Mouse (Mus musculus) megakaryocyte, embryonic 14.5 days (primary cell): ENCODE results near the gene Tymp. TPM values are rescaled to one million over a fixed set of nuclear protein-coding genes. Genes with fewer than 3 reads are reported as not detected.
A peak's percentile ranks its signal among the peaks of the same experiment; 100 is the strongest.

Source experiments
- H3K27me3 ChIP-seq: replicated peaks from 2 replicates; pipeline ENCODE3; 2012; ENCODE audit warnings: inconsistent platforms
- H3K36me3 ChIP-seq: replicated peaks from 2 replicates; pipeline ENCODE3; 2012; ENCODE audit warnings: low read length, inconsistent platforms, mixed read lengths
- H3K4me1 ChIP-seq: 2 replicates; pipeline ENCODE4 v1.6.1; 2012; ENCODE audit warnings: inconsistent platforms
- H3K4me3 ChIP-seq: replicated peaks from 2 replicates; pipeline ENCODE3; 2012; ENCODE audit warnings: moderate library complexity, mild to moderate bottlenecking, inconsistent platforms
- H3K9me3 ChIP-seq: 2 replicates; pipeline ENCODE4 v1.6.1; 2012; ENCODE audit warnings: inconsistent platforms
- FLI1 ChIP-seq: IDR thresholded peaks from 2 replicates; pipeline ENCODE4 v1.6.1; 2012; ENCODE audit warnings: low read length, inconsistent platforms, mixed read lengths
- GATA1 ChIP-seq: IDR thresholded peaks from 3 replicates; pipeline ENCODE4 v1.6.1; 2012; ENCODE audit warnings: mixed read lengths, low read length, inconsistent platforms, borderline replicate concordance
- polyA plus RNA-seq: library from polyadenylated mRNA; stranded (reverse); fragments of >175 nt; gene quantifications from 2 replicates; pipeline ENCODE4 v1.2.3, GENCODE M21; 2012; ENCODE audit warnings: low replicate concordance; ENCODE audit not compliant: insufficient read depth

The Tymp gene
- polyA plus RNA-seq, 1 experiment: 0.41 TPM

DNA sequence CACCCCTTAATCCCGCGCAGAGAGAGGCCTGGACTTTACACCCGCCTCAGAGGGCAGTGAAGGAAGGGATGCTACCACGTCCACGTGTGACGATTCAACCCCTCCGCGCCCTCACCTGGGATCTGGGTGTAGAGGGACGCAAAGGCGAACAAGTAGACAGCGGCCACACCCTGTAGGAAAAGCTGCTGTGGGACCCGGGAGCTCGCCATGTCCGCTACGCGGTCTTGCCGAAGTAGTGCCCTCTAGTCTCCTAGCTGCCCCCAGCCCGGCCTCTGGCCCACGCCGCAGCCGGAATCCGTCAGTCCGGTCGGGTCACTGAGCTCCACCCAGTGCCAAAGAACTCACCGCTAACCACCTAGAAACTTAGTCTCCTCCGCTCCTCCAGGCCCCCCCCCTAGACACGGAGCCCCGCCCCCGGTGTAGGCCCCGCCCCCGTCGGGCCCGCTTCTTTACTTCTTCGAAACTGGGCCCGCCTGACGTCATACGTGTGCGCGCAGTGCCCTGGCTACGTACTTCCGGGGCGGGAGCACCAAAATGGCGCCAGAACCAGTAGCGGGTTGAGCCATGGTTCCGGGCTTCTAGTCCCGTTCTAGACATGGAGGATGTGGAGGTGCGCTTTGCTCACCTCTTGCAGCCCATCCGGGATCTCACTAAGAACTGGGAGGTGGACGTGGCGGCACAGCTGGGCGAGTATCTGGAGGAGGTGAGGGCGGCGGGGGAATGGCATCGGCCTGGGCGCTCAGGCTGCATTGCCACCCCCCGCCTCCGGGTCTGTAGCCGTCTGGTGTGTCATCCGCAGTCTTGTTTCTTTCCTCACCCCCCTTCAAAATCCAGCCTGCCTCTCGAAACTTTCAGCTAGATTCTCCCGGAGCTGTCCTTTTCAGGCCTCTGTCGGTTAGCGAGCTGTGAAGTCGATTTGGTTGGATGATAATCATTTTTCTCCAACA is 21.3 kb downstream of the Tymp start, which contains the start of the genes Lmf2 and Ncaph2:
Lmf2 (minus strand) TSS at position 419 of the 947 bp plus-strand sequence.
Ncaph2 (plus strand) TSS at position 479 of the 947 bp plus-strand sequence.
- Histone ChIP-seq H3K9me3 (no peaks in the 10 kb centered on the region), H3K27me3 (no peaks in the 10 kb centered on the region), H3K36me3 (peaks cover 67% of the 10 kb centered on the region), H3K4me1 (peaks cover 45% of the 10 kb centered on the region), H3K4me3 (peak within 1 kb of the TSS; percentile 96)
- TF ChIP-seq FLI1: peak; percentile 54; the same call in 1 of the 2 replicates
- no peak for TF ChIP-seq GATA1

DNA sequence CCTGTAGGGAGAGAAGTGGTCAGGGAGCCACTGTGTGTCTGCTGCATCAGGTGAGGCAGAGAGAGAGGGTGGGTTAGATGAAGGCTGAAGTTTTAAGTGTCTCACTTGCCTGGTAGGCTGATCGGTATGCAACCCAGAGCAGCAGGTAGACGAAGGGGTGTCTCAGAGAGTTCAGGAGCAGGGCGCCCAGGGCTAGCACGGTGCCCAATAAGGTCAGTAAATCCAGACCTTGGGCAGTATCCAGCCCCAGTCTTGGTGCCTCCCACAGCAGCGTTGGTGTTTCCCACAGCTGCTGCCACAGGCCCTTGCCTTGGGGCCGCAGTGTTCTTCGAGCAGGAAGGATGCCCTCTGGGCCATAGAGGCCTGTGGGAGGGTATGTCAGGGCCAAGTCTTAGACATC is 22.4 kb downstream of the Tymp start:
- H3K36me3 ChIP-seq: peaks cover 65% of the 10 kb centered on the region
- TF ChIP-seq GATA1: no peak
- TF ChIP-seq FLI1: no peak
- H3K9me3 ChIP-seq: no peaks in the 10 kb centered on the region
- H3K27me3 ChIP-seq: no peaks in the 10 kb centered on the region
- H3K4me3 ChIP-seq: peak overlapping the region; percentile 96
- H3K4me1 ChIP-seq: peaks cover 45% of the 10 kb centered on the region

DNA sequence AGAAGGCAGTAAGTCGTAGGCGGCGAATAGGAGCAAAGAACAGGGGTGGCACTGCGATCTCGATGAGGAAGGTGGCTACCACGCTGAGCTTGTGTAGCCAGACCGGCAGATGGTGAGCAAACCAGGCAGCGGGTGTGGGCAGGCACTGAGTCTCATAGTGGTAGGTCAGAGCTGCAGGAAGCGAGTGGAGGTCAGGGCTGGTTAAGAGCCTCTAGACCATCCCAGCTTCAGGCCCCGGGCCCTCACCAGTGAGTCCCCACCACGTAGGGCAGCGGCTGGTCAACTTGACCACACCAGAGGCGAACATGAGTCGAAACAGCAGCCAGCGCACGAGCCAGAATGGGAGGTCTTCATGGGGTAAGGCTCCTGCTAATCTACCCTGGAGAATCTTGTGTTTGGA is 23.0 kb downstream of the Tymp start:
- Histone ChIP-seq H3K27me3 (no peaks in the 10 kb centered on the region), H3K4me3 (peak overlapping the region; percentile 38), H3K4me1 (peaks cover 41% of the 10 kb centered on the region), H3K9me3 (no peaks in the 10 kb centered on the region), H3K36me3 (peaks cover 60% of the 10 kb centered on the region)
- TF ChIP-seq GATA1 (no peak), FLI1 (no peak)

DNA sequence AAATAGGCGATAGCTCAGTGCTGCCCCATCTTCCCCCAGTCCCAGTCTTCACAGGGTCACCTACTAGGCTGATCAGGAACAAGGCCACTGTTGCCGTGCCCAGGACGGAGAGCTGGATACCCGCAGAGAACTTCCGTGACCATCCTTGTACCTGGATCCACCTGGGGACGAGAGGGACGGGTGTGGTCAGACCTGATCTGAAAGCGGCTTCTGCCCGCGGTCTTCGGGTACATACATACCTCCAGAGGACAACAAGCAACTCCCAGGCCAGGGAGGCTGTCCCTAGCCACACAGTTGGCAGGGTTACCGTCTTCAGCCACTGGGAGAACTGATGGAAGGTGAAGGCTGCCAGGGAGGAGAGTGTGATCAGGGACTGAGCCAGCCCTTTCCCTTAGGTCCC is 24.0 kb downstream of the Tymp start:
- Histone ChIP-seq H3K4me1 (peaks cover 39% of the 10 kb centered on the region), H3K36me3 (peaks cover 51% of the 10 kb centered on the region), H3K9me3 (no peaks in the 10 kb centered on the region), H3K27me3 (no peaks in the 10 kb centered on the region), H3K4me3 (no peak overlapping the region)
- no peak for TF ChIP-seq GATA1
- TF ChIP-seq FLI1: no peak

DNA sequence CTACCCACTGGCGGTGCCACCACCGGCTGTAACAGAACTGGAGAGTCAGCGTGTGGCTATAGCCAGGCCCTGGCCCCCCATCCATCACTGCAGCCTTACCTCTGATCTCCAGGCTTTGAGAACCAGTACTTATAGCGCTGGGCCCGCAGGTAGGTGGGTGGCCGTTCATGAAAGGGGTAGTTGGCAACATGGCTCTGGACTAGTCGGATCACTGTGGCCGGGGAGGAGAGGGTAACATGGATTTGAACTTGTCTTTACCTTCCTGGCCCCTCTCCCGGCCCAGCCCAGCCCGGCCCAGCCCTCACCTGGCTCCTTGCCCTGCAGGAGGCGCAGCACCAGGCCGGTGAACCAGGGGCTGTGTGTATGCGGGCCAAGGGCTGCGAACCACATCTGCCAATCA is 24.8 kb downstream of the Tymp start:
- Histone ChIP-seq H3K9me3 (no peaks in the 10 kb centered on the region), H3K4me3 (no peak overlapping the region), H3K27me3 (no peaks in the 10 kb centered on the region), H3K36me3 (peaks cover 47% of the 10 kb centered on the region), H3K4me1 (peaks cover 36% of the 10 kb centered on the region)
- no peak for TF ChIP-seq GATA1
- no peak for TF ChIP-seq FLI1

DNA sequence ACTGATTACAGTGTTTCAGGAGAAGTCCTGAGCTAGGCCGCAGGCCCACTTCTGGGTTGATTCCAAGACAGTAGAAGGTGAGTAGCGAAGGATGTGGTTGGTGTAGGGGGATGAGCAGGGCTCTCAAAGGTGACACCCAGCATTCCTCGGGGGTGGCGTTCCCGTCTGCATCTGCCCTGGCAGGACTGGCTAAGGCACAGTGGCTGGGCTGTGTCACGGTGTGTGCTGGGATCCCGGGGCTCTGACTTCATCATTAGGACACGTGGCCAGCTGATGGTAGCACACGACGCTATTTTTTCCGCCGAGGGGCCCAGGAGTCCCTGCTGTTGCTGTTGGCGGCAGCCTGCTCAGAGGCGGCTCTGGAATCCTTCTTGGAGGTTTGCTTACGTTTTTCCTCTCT is 25.5 kb downstream of the Tymp start:
- peaks cover 47% of the 10 kb centered on the region for H3K36me3 ChIP-seq
- TF ChIP-seq FLI1 (no peak), GATA1 (no peak)
- no peaks in the 10 kb centered on the region for H3K27me3 ChIP-seq
- peaks cover 35% of the 10 kb centered on the region for H3K4me1 ChIP-seq
- H3K9me3 ChIP-seq: no peaks in the 10 kb centered on the region
- H3K4me3 ChIP-seq: no peak overlapping the region

DNA sequence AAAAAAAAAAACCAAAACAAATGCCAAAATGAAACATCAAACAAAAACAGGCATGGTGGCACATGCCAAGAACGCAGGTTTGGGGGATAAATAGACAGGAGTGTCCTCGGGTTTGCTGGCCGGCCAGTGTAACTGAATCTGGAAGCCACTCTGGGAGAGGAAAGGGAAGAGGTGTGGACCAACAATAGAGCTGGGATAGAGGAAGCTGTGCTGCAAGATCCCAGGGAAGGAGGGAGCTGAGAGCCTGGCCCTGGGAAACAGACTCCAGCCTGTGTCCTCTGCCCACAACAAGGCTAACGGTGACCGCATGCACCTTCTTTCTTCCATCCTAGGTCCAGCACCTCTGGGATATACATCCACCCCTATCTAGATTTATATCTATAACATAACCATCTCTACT is 26.4 kb downstream of the Tymp start:
- Histone ChIP-seq H3K36me3 (peaks cover 47% of the 10 kb centered on the region), H3K9me3 (no peaks in the 10 kb centered on the region), H3K4me3 (no peak overlapping the region), H3K4me1 (peaks cover 35% of the 10 kb centered on the region), H3K27me3 (no peaks in the 10 kb centered on the region)
- no peak for TF ChIP-seq GATA1
- TF ChIP-seq FLI1: no peak

DNA sequence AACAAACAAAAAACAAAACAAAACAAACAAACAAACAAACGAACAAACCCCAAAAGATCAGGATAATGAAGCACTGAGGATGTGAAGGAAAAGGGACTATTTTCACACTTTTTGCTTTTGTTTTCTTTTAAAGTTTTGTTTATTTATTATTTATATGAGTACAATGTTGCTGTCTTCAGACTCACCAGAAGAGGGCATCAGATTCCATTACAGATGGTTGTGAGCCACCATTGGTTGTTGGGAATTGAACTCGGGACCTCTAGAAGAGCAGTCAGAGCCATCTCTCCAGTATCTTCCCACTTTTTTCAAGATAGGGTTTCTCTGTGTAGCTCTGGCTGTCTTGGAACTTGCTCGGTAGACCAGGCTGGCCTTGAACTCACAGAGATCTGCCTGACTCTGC is 33.5 kb downstream of the Tymp start:
- Histone ChIP-seq H3K36me3 (no peaks in the 10 kb centered on the region), H3K9me3 (no peaks in the 10 kb centered on the region)
- TF ChIP-seq GATA1 (no peak), FLI1 (no peak)

DNA sequence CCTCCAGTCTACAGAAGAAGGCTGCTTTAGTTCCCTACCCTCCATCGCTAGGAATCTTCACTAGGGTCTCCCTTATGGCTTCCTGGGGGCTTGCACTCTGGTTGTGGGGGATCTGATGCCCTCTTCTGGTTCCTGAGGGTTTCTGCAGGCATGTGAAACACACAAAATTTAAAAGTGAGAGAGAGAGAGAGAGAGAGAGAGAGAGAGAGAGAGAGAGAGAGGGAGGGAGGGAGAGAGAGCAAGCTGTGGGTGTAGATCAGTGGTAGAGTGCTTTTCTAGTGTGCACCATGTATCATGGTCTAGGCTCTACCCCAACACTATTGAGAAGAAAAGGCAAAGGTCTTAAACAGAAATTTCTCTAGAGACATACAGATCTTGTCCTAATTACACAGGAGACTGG is 35.2 kb downstream of the Tymp start:
- peaks cover 11% of the 10 kb centered on the region for H3K27me3 ChIP-seq
- H3K9me3 ChIP-seq: no peaks in the 10 kb centered on the region
- no peaks in the 10 kb centered on the region for H3K36me3 ChIP-seq
- peaks cover 8% of the 10 kb centered on the region for H3K4me1 ChIP-seq
- TF ChIP-seq FLI1: no peak
- TF ChIP-seq GATA1: no peak
- H3K4me3 ChIP-seq: no peak overlapping the region

More for the DNA sequence above, 33.5 kb downstream of the Tymp start:
- Histone ChIP-seq H3K4me1 (peaks cover 17% of the 10 kb centered on the region), H3K27me3 (peaks cover 7% of the 10 kb centered on the region), H3K4me3 (no peak overlapping the region)

DNA sequence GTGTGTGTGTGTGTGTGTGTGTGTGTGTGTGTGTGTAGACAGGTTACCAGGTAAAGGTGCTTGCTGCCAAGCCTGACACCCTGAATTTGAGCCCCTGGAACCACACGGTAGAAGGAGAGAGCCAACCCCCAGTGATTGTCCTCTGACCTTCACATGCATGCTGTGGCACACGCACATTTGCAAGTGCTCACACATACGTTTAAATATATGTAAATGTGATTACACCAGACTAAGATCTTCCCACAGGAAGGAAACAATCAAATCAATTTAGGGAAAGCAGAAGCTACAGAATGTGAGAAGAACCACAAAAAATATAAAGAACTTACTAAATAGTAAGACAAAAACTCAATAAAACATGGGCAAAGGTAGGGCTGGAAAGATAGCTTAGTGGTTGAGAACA is 36.7 kb downstream of the Tymp start:
- H3K9me3 ChIP-seq: no peaks in the 10 kb centered on the region
- TF ChIP-seq FLI1 (no peak), GATA1 (no peak)
- no peak overlapping the region for H3K4me3 ChIP-seq
- no peaks in the 10 kb centered on the region for H3K36me3 ChIP-seq
- H3K4me1 ChIP-seq: peaks cover 8% of the 10 kb centered on the region
- peaks cover 24% of the 10 kb centered on the region for H3K27me3 ChIP-seq
